Mouse (Mus musculus) MEL (cell line): ENCODE measurements around the gene Ly6g6c. TPM values are rescaled to one million over a fixed set of nuclear protein-coding genes. Genes with fewer than 3 reads are reported as not detected.

Experiments used
- DNase-seq: peaks from one replicate; pipeline ENCODE4 v3.0.0; 2011; ENCODE audit warnings: low read depth, low spot score
- H3K27ac ChIP-seq: 2 replicates; pipeline ENCODE4 v1.5.1; 2012; ENCODE audit warnings: low read depth, mild to moderate bottlenecking, control low read depth, low read length, moderate library complexity; ENCODE audit not compliant: control insufficient read depth
- H3K27me3 ChIP-seq, 2 experiments: fragments of 150-350 bp in 1 of 2; sonication (generic) in 1 of 2; 2 replicates each; pipeline ENCODE4 v1.6.1; 2012; ENCODE audit warnings: low read length in 2 of 2, mild to moderate bottlenecking in 2 of 2, improper control_type of control experiment in 1 of 2, moderate library complexity in 1 of 2; ENCODE audit not compliant: insufficient read depth in 2 of 2, control insufficient read depth in 1 of 2
- H3K36me3 ChIP-seq, 2 experiments: 2 replicates each; pipeline ENCODE4 v1.6.1; 2012 to 2014; ENCODE audit warnings: low read length in 2 of 2, improper control_type of control experiment in 1 of 2, inconsistent platforms in 1 of 2, mild to moderate bottlenecking in 1 of 2; ENCODE audit not compliant: insufficient read depth in 2 of 2, control insufficient read depth in 1 of 2
- H3K4me1 ChIP-seq, 2 experiments: fragments of 150-350 bp in 1 of 2; sonication (generic) in 1 of 2; 2 replicates each; pipeline ENCODE4 v1.6.1; 2012; ENCODE audit warnings: low read length in 2 of 2, improper control_type of control experiment in 1 of 2, mild to moderate bottlenecking in 1 of 2; ENCODE audit not compliant: insufficient read depth in 2 of 2, control insufficient read depth in 1 of 2
- H3K4me3 ChIP-seq, 2 experiments: fragments of 150-350 bp in 1 of 2; sonication (generic) in 1 of 2; 2 replicates each; pipeline ENCODE4 v1.5.1; 2012; ENCODE audit warnings: low read depth in 2 of 2, low read length in 2 of 2, mild to moderate bottlenecking in 2 of 2, moderate library complexity in 2 of 2, control low read depth in 1 of 2, improper control_type of control experiment in 1 of 2; ENCODE audit not compliant: control insufficient read depth in 1 of 2, insufficient read depth in 1 of 2
- H3K79me2 ChIP-seq: 2 replicates; pipeline ENCODE4 v1.6.1; 2012; ENCODE audit warnings: mild to moderate bottlenecking, low read length, moderate library complexity; ENCODE audit not compliant: control insufficient read depth, poor library complexity, insufficient read depth
- H3K9ac ChIP-seq: 2 replicates; pipeline ENCODE4 v1.6.1; 2012; ENCODE audit warnings: low read depth, mild to moderate bottlenecking, control low read depth, low read length, moderate library complexity; ENCODE audit not compliant: control insufficient read depth, poor library complexity, severe bottlenecking
- H3K9me3 ChIP-seq: fragments of 150-350 bp; sonication (generic); replicated peaks from 2 replicates; pipeline ENCODE4 v1.6.1; 2012; ENCODE audit warnings: mild to moderate bottlenecking, low read length, improper control_type of control experiment, moderate library complexity; ENCODE audit not compliant: insufficient read depth
- BHLHE40 ChIP-seq: IDR thresholded peaks from 2 replicates; pipeline ENCODE4 v1.6.1; 2012; ENCODE audit warnings: low read depth, mild to moderate bottlenecking, inconsistent platforms, low read length, improper control_type of control experiment, borderline replicate concordance
- ELF1 ChIP-seq: IDR thresholded peaks from 2 replicates; pipeline ENCODE4 v1.6.1; 2014; ENCODE audit warnings: low read depth, mild to moderate bottlenecking, inconsistent platforms, low read length, improper control_type of control experiment, moderate library complexity
- EP300 ChIP-seq, 2 experiments: IDR thresholded peaks; 2 replicates each; pipeline ENCODE4 v1.6.1; 2011; ENCODE audit warnings: improper control_type of control experiment in 2 of 2, low read length in 2 of 2, low read depth in 1 of 2, mild to moderate bottlenecking in 1 of 2
- ETS1 ChIP-seq: IDR thresholded peaks from 2 replicates; pipeline ENCODE4 v1.6.1; 2012; ENCODE audit warnings: low read depth, mild to moderate bottlenecking, inconsistent platforms, low read length, improper control_type of control experiment, moderate library complexity
- GATA1 ChIP-seq: IDR thresholded peaks from 2 replicates; pipeline ENCODE4 v1.6.1; 2011; ENCODE audit warnings: low read depth, low read length, improper control_type of control experiment
- HCFC1 ChIP-seq: IDR thresholded peaks from 2 replicates; pipeline ENCODE4 v1.6.1; 2012; ENCODE audit warnings: low read depth, mild to moderate bottlenecking, inconsistent platforms, low read length, improper control_type of control experiment, moderate library complexity
- MYB ChIP-seq: IDR thresholded peaks from 2 replicates; pipeline ENCODE4 v1.6.1; 2011; ENCODE audit warnings: mild to moderate bottlenecking, low read depth, low read length, improper control_type of control experiment
- NELFE ChIP-seq: IDR thresholded peaks from 2 replicates; pipeline ENCODE4 v1.6.1; 2011; ENCODE audit warnings: low read depth, low read length, improper control_type of control experiment
- POLR2AphosphoS5 ChIP-seq: IDR thresholded peaks from 2 replicates; pipeline ENCODE4 v1.6.1; 2012; ENCODE audit warnings: low read depth, borderline replicate concordance, mild to moderate bottlenecking, inconsistent platforms, low read length, moderate library complexity, mixed read lengths
- RAD21 ChIP-seq: IDR thresholded peaks from 2 replicates; pipeline ENCODE4 v1.6.1; 2011; ENCODE audit warnings: mild to moderate bottlenecking, low read depth, low read length, improper control_type of control experiment
- RCOR1 ChIP-seq: IDR thresholded peaks from 2 replicates; pipeline ENCODE4 v1.6.1; 2012; ENCODE audit warnings: low read depth, mild to moderate bottlenecking, inconsistent platforms, low read length, improper control_type of control experiment
- SIN3A ChIP-seq: IDR thresholded peaks from 2 replicates; pipeline ENCODE4 v1.6.1; 2012; ENCODE audit warnings: low read length, improper control_type of control experiment, inconsistent platforms
- TCF12 ChIP-seq: IDR thresholded peaks from 2 replicates; pipeline ENCODE4 v1.6.1; 2014; ENCODE audit warnings: low read depth, mild to moderate bottlenecking, inconsistent platforms, low read length, improper control_type of control experiment, moderate library complexity
- UBTF ChIP-seq: IDR thresholded peaks from 2 replicates; pipeline ENCODE4 v1.6.1; 2012; ENCODE audit warnings: low read depth, mild to moderate bottlenecking, inconsistent platforms, low read length, improper control_type of control experiment, moderate library complexity, borderline replicate concordance; ENCODE audit not compliant: insufficient read depth
- USF1 ChIP-seq: IDR thresholded peaks from 2 replicates; pipeline ENCODE4 v1.6.1; 2014; ENCODE audit warnings: low read depth, mild to moderate bottlenecking, inconsistent platforms, low read length, improper control_type of control experiment, moderate library complexity
- ZNF384 ChIP-seq: IDR thresholded peaks from 2 replicates; pipeline ENCODE4 v1.6.1; 2012; ENCODE audit warnings: low read depth, mild to moderate bottlenecking, inconsistent platforms, low read length, improper control_type of control experiment
- polyA plus RNA-seq, 2 experiments: library from polyadenylated mRNA; stranded (reverse) in 1 of 2; unstranded in 1 of 2; fragments of >175 nt in 1 of 2; fragments of >200 nt in 1 of 2; gene quantifications; 2 replicates each; pipeline versions ENCODE4 v1.2.1 to v1.2.4; 2012; ENCODE audit warnings: low replicate concordance in 2 of 2, low read depth in 1 of 2; ENCODE audit not compliant: insufficient read length in 2 of 2, insufficient read depth in 1 of 2, missing spikeins in 1 of 2
- total RNA-seq: library from RNA; depleted of rRNA; stranded (reverse); fragments of 300-350 nt; gene quantifications from 2 replicates; pipeline ENCODE4 v1.2.3, GENCODE M21; 2012

Ly6g6c gene
- total and polyA plus RNA-seq, 3 experiments: 0.24 TPM; not detected in 2

DNA sequence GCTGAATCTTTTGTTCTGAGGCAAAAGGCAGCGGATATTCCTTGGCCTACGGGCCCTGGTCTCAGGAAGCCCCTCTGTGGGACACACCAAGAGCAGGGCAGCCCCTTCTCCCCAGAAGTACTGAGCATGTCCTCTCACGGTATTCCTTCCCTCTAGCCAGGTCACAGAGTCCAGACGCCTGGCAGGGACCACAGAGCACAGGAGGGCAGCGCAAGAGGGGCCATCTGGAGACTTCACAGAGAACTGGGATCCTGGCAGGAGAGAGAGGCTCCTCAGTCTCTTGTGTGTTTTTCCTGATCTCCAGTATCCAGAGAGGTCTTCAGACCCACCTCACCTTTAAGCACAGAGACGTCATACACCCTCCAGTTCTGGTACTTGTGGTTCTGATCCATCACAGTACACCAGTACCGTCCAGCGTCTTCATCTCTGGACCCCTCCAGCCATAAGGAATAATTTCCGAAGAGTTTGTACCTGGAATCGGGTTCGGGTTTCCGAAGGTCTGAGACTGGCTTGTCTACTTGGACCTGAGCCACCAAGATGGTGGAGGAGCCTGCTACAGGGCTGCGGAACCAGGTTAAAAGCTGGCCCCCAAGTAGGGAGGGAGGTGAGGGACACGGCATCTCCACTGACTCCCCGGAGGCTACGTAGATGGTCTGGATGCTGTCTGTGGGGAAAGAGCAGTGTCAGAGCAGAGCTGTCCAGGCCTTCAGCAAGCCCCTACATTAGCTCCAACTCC, 17.8 kb downstream of the Ly6g6c start:
- H3K9me3 ChIP-seq: no peaks in the 10 kb centered on the region
- no peak for DNase-seq
- no peak overlapping the region for H3K4me3 ChIP-seq
- no peak overlapping the region for H3K9ac ChIP-seq
- 0 out of 2 replicates have a peak overlapping the region, but pooled peaks have one; percentile 13 for H3K27ac ChIP-seq
- H3K27me3 ChIP-seq: no peaks in the 10 kb centered on the region
- no peaks in the 10 kb centered on the region for H3K79me2 ChIP-seq
- no peak for TF ChIP-seq UBTF
- H3K4me1 ChIP-seq: peaks cover 20 to 58% of the 10 kb centered on the region in 2 experiments
- peaks cover 0 to 44% of the 10 kb centered on the region in 2 experiments; a peak in 2 of 4 replicates for H3K36me3 ChIP-seq

DNA sequence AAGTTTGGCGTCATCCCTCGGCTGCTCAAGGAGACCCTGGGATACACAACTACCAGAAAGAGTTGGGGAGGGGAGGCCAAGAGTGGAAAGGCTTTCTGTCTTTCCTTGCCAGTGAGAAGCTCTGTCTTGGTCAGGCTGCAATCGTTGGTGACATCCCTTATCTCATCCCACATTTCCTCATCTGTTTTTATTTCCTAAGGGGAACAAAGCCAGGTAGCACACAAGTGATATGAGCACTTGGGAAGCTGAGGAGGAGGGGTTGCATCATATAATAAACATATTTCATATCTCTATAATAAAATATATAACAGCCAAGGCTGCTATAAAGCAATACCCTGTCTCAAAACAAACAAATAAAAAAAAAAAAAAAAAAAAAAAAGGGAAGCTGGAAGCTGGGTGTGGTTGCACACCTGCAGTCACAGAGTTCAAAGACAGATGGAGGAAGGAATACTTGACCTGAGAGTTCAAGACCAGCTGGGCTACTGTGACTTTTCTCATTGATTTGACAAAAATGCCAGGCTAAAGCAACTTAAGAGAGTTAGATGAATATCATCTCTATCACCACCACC, 18.8 kb downstream of the Ly6g6c start:
- Histone ChIP-seq H3K27me3 (no peaks in the 10 kb centered on the region), H3K9me3 (no peaks in the 10 kb centered on the region), H3K79me2 (no peaks in the 10 kb centered on the region), H3K4me3 (no peak overlapping the region), H3K9ac (no peak overlapping the region), H3K4me1 (peaks cover 18 to 58% of the 10 kb centered on the region in 2 experiments), H3K27ac (peak overlapping the region; percentile 31), H3K36me3 (peaks cover 0 to 41% of the 10 kb centered on the region in 2 experiments; a peak in 2 of 4 replicates)
- TF ChIP-seq POLR2AphosphoS5 (no peak), HCFC1 (no peak), TCF12 (peak; percentile 41; the same call in 1 of the 2 replicates), RAD21 (no peak), SIN3A (peak; percentile 56), BHLHE40 (no peak), ETS1 (0 out of 2 replicates have a peak, but pooled peaks have one; percentile 50), NELFE (no peak), RCOR1 (0 out of 2 replicates have a peak, but pooled peaks have one; percentile 9), ZNF384 (peak; percentile 92), EP300 (IDR thresholded peaks at IDR 0.05; ENCODE audit: low read depth in 1 of 2, low read length in 2 of 2) (peak; percentile 58 to 61), USF1 (no peak), MYB (no peak), ELF1 (no peak), GATA1 (peak; percentile 63)
- DNase-seq: no peak
